Mouse (Mus musculus): ENCODE measurements around the gene Traf3ip2. TPM values are rescaled to one million over a fixed set of nuclear protein-coding genes. Genes with fewer than 3 reads are reported as not detected.

Traf3ip2 gene
- total RNA-seq, 2 experiments from 2014 or later = 4.7 to 5.4 TPM

DNA sequence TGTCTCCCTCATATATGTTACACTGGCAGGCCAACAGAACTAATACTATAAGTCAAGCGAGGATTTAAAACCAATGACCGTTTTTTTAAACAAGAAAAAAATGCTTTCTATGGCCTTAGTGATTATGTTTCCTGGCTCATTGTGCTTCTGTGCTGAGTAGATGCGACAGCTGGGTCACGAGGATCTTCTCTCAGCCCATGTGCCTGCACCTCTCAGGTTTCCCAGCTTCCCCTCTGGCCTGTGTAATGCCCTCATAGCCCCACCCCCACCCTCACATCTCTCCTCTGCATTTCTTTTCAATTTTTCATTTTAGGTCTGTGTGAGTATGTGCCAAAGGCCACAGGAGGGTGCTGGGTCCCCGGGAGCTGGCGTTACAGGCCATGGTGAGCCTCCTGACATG, 20.6 kb downstream of the Traf3ip2 start:
- no peak for DNase-seq

DNA sequence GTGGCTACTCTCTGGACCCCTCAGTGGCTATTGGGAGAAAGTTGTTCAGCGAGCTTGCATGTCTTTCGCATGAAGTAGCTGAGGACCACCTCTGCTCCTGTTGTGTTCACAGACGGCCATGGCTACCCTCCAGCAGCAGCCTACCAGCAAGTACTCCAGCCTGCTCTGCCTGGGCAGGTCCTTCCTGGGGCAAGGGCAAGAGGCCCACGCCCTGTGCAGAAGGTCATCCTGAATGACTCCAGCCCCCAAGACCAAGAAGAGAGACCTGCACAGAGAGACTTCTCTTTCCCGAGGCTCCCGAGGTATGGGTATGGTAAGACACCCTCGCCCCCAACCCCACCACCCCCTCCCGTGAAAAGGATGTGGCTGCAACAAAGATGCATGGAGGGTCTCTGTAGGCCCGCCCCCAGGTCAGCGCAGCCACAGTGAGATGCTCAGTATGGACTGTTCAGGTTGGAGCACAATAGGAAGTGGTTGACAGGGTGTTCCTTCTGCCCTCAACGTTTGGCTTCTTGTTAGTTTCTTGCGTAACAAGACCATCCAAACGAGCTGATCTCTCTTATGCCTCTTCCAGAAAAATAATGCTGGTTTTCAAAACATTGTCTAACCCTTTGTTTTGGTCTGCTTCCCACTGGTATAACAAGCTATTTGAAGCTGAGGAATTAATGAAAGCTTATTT, 21.8 kb downstream of the Traf3ip2 start:
- DNase-seq = no peak

DNA sequence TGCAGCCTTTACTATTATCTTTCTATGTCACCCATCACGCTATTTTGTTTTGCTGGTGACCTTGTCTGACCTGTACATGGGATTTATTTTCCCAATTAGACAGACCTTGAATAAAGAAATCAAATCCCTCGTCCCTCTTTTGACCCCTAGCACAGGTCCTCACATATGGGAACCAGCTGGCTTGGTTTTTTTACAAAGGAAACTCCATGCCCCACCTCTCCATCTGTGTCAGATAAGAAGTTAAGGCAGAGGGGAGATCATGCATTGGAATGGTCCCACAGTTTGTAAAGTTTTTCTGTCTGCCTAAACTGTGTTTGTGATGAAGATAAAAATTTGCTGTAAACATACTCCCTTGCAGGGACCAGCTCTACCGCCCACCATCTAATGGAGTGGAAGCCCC, 26.1 kb downstream of the Traf3ip2 start:
- peak in 1 of 2 experiments; percentile 35 for DNase-seq

DNA sequence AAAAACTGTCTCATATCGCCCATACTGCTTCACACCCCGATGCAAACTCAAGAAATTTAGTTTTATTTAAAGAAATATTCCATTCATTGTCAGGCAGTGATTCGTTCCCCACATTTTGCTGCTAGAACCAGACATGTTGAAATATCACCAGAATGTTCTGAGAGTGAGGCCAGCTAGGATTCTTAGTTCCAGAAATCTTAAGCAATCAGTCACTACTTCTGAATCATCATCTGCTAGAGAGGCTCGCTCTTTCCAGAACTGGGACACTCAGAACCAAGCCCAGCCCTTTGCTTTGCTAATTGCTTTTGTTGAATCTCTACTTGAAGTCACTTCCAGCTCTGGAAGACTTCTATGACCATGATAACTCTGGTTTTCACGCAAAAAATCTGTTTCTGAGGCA, 27.0 kb downstream of the Traf3ip2 start:
- peak; percentile 44 to 71 for DNase-seq

DNA sequence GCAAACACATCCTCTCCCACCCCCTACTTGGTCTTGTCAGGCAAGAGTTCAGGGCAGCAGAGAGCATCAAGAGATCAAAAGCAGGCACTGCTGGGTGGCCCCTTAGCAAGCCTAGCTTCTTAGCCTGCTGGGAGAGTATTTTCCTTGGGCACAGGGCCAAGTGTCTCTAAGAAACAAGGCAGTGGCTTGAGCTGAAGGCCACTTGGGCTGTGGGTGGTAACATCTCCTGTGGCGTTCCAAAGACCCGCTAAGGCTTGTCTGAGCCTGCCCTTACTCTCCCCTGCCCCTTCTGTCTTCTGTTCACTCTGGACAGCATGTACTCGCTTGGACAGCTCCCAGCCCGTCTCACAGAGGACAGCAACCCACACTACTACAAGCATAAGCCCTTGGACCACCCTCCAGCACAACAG, 28.1 kb downstream of the Traf3ip2 start:
- DNase-seq = peak in 1 of 2 experiments; percentile 50

DNA sequence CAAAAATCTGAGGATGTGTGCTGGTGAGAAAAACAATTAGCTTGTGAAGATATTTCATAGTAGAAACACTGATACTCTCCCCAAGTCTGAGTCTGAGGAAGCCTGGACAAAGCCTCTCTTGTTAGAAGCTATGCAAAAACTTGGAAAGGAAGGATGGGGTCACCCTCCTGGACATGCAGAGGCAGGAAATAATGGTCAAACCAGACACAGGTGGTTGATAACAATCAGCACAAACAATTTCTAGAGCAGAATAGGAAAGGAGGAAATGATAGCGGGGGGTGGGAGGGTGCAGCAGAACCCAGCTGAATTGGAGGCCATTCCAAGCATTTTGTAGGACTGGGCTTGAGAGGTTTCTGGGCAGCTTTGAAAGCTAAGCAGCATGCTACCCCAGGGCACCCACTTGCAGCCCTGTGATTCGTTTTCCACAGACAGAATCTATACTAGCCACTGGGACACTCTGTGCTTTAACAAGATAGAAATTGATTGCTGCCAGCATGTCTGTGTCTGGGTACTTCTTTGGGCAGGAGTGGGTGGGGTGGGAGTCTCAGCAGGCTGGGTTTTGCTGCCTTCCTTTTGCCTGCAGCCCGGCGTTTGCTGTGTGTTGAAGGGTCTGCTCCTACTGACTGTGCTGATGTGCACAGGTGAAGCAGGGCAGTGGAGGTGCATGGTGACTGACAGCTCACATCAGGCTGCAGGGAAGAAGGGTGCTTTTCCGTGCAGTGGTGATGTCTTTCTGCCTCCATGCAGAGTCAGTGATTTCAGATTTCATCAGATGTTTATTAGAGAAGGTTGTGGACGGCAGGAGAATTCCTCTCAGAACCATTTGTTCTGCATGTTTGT, 33.3 kb downstream of the Traf3ip2 start:
- DNase-seq = peak in 1 of 2 experiments; percentile 35

DNA sequence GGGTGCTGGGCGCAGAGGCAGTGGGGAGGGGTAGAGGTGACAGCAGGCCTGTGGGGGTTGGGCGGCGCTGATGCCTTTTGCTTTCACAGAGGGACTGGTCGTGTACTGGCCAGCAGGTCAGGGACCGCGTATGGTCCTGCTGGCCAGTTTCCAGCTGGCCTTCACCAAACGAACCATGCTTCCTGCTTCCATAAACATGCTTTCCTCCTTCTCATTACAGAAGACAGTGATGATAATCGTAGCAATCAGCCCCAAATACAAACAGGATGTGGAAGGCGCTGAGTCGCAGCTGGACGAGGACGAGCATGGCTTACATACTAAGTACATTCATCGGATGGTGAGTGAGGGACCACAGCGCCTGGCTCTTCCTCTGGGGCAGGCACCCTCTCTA, 33.9 kb downstream of the Traf3ip2 start:
- DNase-seq = peak; percentile 53 to 63

DNA sequence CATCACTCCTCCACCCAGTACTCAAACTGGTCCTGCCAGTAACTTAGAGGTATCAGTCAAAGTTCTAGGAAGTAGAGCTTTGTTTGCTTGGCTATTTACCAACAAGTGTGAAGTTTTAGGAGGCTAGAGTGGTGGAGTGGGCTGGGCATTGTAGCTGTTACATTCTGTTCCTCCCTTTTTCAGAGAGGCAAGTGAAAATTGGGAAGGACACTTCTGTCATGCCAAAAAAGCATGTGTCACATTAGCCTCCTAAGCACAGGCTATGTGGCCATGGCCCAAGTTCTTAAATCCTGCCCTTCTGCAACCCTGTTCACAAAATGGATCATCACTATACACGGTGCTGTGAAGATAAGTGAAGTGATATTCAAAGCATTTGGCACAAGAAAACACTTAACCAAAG, 34.4 kb downstream of the Traf3ip2 start:
- peak in 1 of 2 experiments; percentile 36 for DNase-seq

DNA sequence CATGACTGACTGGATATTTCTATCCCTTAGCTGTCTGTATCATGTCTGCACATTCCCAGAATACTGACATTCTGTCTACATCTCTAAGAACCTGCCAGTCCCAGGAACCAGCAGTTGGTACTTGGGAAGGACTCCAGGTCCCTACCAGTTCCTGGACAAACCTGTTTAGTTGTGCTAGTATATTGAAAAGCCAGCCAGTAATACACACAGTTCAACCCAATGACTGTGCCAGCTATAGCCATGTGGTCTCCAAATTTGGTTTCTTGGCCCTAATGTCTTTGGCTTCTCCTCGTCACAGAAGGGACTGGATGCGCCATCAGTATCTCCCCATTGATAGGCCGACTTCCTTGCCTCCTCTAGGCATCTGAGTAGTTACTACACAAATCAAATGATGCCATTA, 35.5 kb downstream of the Traf3ip2 start:
- DNase-seq = peak in 1 of 2 experiments; percentile 29

DNA sequence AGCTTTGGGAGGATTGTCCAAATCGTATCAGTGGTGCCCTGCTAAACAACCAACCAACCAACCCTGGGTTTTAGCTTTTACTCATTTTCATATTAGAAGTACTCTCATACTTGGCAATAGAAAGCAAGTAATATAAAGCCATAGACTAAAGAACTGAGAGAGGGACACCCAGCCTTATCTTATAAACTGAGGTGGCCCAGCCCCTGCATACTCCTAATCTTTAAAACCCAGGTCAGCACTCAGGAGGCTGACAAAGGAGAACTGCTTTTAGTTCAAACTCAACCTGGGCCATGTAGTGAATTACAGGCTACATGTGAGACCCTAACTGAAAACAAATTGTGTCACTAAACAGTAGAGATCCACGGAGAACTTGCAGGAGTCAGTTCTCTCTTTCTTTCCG, 36.8 kb downstream of the Traf3ip2 start:
- no peak for DNase-seq

DNA sequence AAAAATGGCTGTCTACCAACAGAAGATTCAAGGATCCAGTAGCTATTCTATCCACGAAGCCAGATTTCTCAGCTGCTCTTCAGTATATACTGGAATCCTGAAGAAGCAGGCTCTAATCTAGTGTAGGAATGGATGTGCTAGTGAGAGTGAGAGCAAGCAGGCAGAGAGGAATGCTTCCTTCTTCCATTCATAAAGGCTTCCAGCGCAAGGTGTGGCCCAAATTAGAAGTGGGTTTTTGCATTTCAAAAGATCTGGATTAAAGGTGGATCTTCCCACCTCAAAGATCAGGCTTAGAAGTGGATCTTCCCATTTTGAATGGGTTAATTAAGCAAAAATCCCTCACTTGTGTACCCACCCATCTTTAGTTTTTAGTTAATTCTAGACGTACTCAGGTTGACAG, 37.6 kb downstream of the Traf3ip2 start:
- no peak for DNase-seq

DNA sequence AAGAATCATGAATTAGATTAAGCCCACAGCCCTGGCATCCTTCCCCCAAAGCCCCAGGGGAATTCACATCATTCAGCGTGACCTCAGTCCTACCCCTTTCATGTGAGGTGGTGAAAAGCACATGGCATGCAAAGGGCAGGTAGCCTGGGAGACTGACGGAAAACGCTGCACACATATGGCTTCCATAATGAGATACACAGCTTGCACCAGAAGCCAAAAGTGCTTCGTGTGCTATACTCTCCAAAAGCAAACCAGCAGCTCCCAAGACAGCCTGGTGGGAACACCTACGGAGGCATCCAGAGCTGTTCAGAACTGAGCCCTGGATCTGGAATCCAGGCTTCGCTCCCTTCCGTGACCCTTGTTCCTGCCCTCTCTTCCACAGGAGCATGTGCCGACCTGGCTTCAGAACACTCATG, 41.3 kb downstream of the Traf3ip2 start:
- DNase-seq = no peak

DNA sequence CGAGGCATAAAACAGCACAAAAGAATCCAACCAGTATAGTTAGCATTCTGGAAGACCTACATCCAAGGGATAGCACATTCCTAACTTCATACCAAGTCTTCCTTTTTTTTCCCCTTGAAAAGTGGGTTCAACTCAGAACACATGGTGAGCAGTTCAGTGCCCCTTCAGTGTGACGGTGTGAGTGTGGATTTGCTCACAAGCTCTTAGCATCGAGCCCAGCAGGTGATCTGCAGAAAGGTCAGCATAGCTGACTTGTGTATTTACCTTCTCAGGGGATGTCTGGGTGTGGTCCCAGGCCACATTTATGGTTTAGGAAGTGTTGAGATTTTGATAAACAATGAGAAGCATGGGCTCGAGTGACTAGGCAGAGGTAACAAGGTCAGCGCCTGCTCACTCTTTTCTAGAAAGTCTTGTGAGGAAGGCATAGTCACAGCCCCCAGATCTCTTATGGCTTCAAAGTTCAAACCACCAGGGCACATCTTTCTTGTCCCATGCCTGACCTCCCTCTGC, 46.2 kb downstream of the Traf3ip2 start:
- DNase-seq = no peak

DNA sequence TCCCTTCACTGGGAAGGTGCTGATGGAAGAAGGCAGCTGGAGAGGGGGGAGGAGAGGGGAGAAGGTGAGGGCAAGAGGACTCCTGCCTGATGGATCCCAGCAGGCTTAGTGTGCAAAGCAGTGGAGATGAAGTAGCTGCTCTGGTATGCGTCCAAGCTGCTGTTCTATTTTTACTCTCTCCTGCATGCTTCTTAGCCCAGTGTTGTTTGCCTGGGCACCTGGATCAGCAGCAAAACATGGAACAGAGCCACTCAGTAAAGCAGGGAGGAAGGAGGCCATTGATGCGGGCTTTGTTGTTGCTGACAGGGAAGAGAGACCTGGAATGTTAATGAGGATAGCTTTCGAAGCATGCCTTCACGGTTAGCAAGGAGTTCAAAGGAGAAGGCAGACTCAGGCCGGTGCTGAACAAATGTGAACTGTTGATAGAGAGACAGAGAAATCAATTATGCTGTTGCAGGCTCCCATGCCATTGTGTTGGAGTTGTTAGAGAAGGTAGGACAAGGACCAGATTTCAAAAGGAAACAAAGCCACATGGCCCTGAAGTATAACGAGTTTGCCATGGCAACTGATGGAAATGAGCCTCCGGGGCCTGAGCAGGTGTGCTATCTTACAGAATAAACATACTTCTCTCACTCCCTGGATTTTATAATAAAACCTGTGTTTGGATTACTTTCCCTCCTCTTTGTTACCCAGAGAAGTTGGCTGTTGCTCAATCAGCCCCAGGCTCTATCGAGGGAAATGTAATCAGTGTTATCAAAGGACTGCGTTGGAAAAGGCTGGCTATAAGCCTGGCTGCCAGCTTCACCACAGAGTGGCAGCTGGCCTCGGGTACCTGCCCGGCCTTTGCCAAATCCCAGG, 46.9 kb downstream of the Traf3ip2 start:
- peak; percentile 71 to 80 for DNase-seq

DNA sequence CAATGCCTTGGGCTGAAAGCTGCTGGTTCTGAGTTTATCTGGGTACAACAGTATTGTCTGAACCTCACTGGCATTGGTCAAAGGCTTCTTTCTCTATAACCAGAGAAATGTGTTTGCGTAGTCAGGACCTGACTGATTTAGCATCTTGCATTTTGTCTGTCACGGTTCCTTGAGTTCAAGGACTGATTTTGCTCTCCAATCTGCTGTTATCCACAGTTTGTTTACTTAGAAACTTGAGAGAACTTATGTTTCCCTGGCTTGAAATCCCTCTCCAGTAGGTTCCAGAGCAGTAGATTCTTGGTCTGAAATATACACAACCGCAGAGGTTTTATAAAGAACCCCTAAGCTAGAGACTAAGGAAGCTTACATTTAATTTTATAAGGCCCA, 47.5 kb downstream of the Traf3ip2 start:
- no peak for DNase-seq

DNA sequence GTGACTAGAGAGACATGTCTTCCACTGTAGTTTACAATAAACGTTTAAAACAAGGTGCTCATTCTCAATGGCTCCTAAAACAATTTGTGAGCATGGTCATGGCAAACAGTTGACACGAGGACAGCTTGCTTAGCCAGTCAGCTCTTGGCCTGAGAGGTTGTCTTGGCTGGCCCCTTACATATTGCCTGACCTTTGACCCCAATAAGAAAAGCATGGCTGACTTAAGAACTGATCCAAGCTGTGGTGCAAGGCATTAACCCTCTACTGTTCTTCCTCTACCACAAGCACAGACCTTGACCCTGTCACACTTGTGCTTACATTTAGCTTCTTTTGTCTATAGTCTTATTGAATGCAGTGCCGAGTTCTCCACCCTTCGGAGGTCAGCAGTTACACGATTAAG, 48.0 kb downstream of the Traf3ip2 start:
- DNase-seq = no peak

DNA sequence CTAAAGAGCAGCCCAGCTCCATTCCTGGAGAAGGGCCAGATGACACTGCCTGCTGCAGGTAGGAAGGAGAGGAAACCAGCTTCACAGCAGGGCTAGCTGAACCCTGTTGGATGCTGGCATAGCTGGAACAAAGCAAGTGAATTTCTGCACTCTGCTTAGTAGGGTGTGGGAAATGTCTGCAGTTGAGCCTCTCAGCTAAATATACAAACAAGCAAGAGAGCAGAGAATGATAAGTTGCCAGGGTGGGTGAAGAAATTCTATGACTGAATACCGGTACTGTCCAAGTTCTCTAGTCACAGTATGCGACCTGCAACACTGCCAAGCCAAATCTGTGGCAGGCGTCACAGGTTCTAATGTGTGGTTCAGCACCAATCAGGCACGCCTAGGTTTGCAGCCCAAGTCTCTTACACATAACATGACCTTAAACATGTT, 52.4 kb downstream of the Traf3ip2 start:
- no peak for DNase-seq

DNA sequence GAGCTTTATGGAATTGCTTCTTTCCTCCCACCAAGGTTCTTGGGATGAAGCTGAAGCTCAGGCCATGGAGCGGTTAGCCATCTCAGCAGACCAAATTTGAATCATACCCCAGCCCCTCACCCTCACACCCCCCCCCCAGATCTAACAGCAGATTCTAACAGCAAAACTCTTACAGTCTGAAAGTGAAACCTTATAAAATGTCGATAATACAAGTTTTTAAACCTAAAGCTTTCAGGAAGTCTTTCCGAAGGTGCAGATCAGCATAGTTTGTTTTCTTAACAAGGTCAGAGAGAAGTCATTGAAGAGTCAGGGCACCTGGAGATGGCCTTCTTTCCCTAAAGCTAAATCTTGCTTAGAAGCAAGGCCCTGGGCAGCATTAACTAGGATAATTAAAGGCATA, 53.3 kb downstream of the Traf3ip2 start:
- DNase-seq = no peak

DNA sequence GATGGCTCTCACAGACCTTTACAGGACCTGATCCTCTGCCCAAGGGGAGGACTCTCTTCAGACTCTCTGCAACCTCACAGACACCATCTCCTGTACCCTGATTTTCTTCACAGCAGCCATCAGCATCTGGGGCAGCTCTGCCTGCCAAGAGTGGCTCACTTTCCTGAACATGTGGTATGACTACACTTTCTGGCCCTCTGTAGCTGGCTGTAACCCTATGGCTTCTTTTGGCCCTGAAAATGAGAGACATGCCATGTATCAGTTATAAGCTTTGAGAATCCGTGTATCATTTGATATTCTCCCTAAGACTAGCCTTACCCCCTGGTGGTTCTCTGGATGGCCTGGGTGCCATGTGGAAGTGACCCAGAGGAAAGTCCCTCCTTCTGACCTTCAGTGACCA, 58.7 kb downstream of the Traf3ip2 start:
- no peak for DNase-seq

DNA sequence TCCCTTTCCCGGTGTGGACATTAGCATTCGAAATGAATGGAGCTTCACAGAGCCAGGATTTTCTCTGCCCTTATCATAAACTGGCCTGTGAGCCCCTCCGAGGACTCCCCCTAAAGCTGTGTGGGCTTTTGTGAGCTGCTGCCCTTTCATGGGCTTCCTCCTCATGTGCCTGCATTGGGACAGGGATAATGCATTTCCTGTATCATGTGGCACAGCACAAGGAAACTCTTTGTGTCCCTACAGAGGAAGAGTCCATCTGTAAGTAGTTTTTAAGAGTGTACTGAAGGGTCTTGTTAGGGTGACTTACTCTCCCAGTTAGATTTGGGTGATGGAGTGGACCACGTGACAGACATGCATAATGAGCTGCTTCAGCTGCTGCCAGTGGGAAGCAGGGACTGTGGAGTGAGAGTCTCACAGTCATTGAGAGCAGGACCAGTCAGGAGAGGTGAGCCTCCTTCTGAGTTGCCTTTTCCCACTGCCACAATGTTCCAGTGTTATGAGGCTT, 59.9 kb downstream of the Traf3ip2 start:
- DNase-seq = no peak

DNA sequence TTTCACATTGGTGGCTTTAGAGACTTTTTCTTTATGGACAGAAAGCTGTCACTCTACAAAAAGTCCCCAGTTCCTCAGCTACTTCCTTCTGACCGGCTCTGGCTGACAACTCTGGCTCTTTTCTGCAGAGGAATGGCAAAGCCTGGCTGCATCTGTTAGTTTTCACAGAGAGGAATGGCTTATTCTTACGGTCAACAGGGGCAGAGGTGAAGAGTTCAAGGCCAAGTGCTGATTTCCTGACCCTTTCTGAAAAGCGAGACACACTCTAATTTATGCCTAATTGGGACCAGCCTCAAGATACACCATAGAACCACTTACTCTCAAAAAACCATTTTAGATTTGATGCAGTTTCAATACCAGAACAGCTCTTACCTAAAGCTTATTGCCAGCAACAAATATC, 61.4 kb downstream of the Traf3ip2 start:
- no peak for DNase-seq

DNA sequence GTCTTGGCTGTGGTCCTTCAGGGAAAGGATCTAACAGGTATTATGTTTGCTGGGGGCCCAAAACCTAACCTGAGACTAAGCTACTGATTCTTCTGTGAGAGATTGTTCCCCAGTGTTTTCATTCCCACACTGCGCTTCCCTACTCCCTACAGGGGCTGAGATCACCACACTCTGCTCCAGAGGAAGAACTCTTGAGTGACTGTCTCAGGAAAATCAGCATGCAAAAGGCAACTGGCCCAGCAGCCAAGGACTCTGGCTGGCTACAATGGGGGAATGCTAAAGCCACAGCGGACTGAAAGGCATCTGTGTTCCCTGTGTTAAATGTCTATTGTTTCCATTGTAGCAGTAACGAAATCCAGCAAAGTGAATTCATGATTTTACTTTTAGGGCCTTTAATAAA, 62.0 kb downstream of the Traf3ip2 start:
- DNase-seq = no peak
